Mouse (Mus musculus) MEL (cell line): ENCODE results near the gene Tha1. TPM values are rescaled to one million over a fixed set of nuclear protein-coding genes. Genes with fewer than 3 reads are reported as not detected.
A peak's percentile ranks its signal among the peaks of the same experiment; 100 is the strongest.

Experiments used
- DNase-seq: peaks from one replicate; pipeline ENCODE4 v3.0.0; 2011; ENCODE audit warnings: low read depth, low spot score
- H3K27ac ChIP-seq: 2 replicates; pipeline ENCODE4 v1.5.1; 2012; ENCODE audit warnings: low read depth, mild to moderate bottlenecking, control low read depth, low read length, moderate library complexity; ENCODE audit not compliant: control insufficient read depth
- H3K27me3 ChIP-seq, 2 experiments: fragments of 150-350 bp in 1 of 2; sonication (generic) in 1 of 2; 2 replicates each; pipeline ENCODE4 v1.6.1; 2012; ENCODE audit warnings: low read length in 2 of 2, mild to moderate bottlenecking in 2 of 2, improper control_type of control experiment in 1 of 2, moderate library complexity in 1 of 2; ENCODE audit not compliant: insufficient read depth in 2 of 2, control insufficient read depth in 1 of 2
- H3K36me3 ChIP-seq, 2 experiments: 2 replicates each; pipeline ENCODE4 v1.6.1; 2012 to 2014; ENCODE audit warnings: low read length in 2 of 2, improper control_type of control experiment in 1 of 2, inconsistent platforms in 1 of 2, mild to moderate bottlenecking in 1 of 2; ENCODE audit not compliant: insufficient read depth in 2 of 2, control insufficient read depth in 1 of 2
- H3K4me1 ChIP-seq, 2 experiments: fragments of 150-350 bp in 1 of 2; sonication (generic) in 1 of 2; 2 replicates each; pipeline ENCODE4 v1.6.1; 2012; ENCODE audit warnings: low read length in 2 of 2, improper control_type of control experiment in 1 of 2, mild to moderate bottlenecking in 1 of 2; ENCODE audit not compliant: insufficient read depth in 2 of 2, control insufficient read depth in 1 of 2
- H3K4me3 ChIP-seq, 2 experiments: fragments of 150-350 bp in 1 of 2; sonication (generic) in 1 of 2; 2 replicates each; pipeline ENCODE4 v1.5.1; 2012; ENCODE audit warnings: low read depth in 2 of 2, low read length in 2 of 2, mild to moderate bottlenecking in 2 of 2, moderate library complexity in 2 of 2, control low read depth in 1 of 2, improper control_type of control experiment in 1 of 2; ENCODE audit not compliant: control insufficient read depth in 1 of 2, insufficient read depth in 1 of 2
- H3K79me2 ChIP-seq: 2 replicates; pipeline ENCODE4 v1.6.1; 2012; ENCODE audit warnings: mild to moderate bottlenecking, low read length, moderate library complexity; ENCODE audit not compliant: control insufficient read depth, poor library complexity, insufficient read depth
- H3K9ac ChIP-seq: 2 replicates; pipeline ENCODE4 v1.6.1; 2012; ENCODE audit warnings: low read depth, mild to moderate bottlenecking, control low read depth, low read length, moderate library complexity; ENCODE audit not compliant: control insufficient read depth, poor library complexity, severe bottlenecking
- H3K9me3 ChIP-seq: fragments of 150-350 bp; sonication (generic); replicated peaks from 2 replicates; pipeline ENCODE4 v1.6.1; 2012; ENCODE audit warnings: mild to moderate bottlenecking, low read length, improper control_type of control experiment, moderate library complexity; ENCODE audit not compliant: insufficient read depth
- BHLHE40 ChIP-seq: IDR thresholded peaks from 2 replicates; pipeline ENCODE4 v1.6.1; 2012; ENCODE audit warnings: low read depth, mild to moderate bottlenecking, inconsistent platforms, low read length, improper control_type of control experiment, borderline replicate concordance
- CHD1 ChIP-seq: IDR thresholded peaks from 2 replicates; pipeline ENCODE4 v1.6.1; 2012; ENCODE audit warnings: low read depth, mild to moderate bottlenecking, inconsistent platforms, low read length, improper control_type of control experiment
- CHD2 ChIP-seq: IDR thresholded peaks from 2 replicates; pipeline ENCODE4 v1.6.1; 2011; ENCODE audit warnings: low read length, improper control_type of control experiment
- CTCF ChIP-seq, 3 experiments: IDR thresholded peaks in 2 of 3; conservative IDR thresholded peaks in 1 of 3; 2 replicates each; pipeline ENCODE4 v1.5.1; 2011 to 2012; ENCODE audit warnings: low read length in 3 of 3, low read depth in 2 of 3, mild to moderate bottlenecking in 2 of 3, improper control_type of control experiment in 1 of 3, inconsistent platforms in 1 of 3, mixed read lengths in 1 of 3, moderate library complexity in 1 of 3; ENCODE audit not compliant: control insufficient read depth in 1 of 3, insufficient read depth in 1 of 3, poor library complexity in 1 of 3, severe bottlenecking in 1 of 3
- ELF1 ChIP-seq: IDR thresholded peaks from 2 replicates; pipeline ENCODE4 v1.6.1; 2014; ENCODE audit warnings: low read depth, mild to moderate bottlenecking, inconsistent platforms, low read length, improper control_type of control experiment, moderate library complexity
- EP300 ChIP-seq, 2 experiments: IDR thresholded peaks; 2 replicates each; pipeline ENCODE4 v1.6.1; 2011; ENCODE audit warnings: improper control_type of control experiment in 2 of 2, low read length in 2 of 2, low read depth in 1 of 2, mild to moderate bottlenecking in 1 of 2
- JUND ChIP-seq: IDR thresholded peaks from 2 replicates; pipeline ENCODE4 v1.6.1; 2011; ENCODE audit warnings: low read depth, mild to moderate bottlenecking, improper control_type of control experiment, low read length
- KAT2A ChIP-seq: conservative IDR thresholded peaks from 2 replicates; pipeline ENCODE4 v1.6.1; 2012; ENCODE audit warnings: low read depth, low read length, improper control_type of control experiment, inconsistent platforms
- MAZ ChIP-seq: IDR thresholded peaks from 2 replicates; pipeline ENCODE4 v1.6.1; 2012; ENCODE audit warnings: low read depth, mild to moderate bottlenecking, inconsistent platforms, low read length, improper control_type of control experiment
- MEF2A ChIP-seq: IDR thresholded peaks from 2 replicates; pipeline ENCODE4 v1.6.1; 2014; ENCODE audit warnings: low read depth, mild to moderate bottlenecking, inconsistent platforms, low read length, improper control_type of control experiment; ENCODE audit not compliant: poor library complexity, insufficient replicate concordance, severe bottlenecking; ENCODE audit errors: extremely low read depth
- MXI1 ChIP-seq: IDR thresholded peaks from 2 replicates; pipeline ENCODE4 v1.6.1; 2011; ENCODE audit warnings: mild to moderate bottlenecking, low read depth, low read length, improper control_type of control experiment
- MYB ChIP-seq: IDR thresholded peaks from 2 replicates; pipeline ENCODE4 v1.6.1; 2011; ENCODE audit warnings: mild to moderate bottlenecking, low read depth, low read length, improper control_type of control experiment
- MYC ChIP-seq: IDR thresholded peaks from 2 replicates; pipeline ENCODE4 v1.6.1; 2011; ENCODE audit warnings: low read depth, mild to moderate bottlenecking, low read length, improper control_type of control experiment, moderate library complexity
- NELFE ChIP-seq: IDR thresholded peaks from 2 replicates; pipeline ENCODE4 v1.6.1; 2011; ENCODE audit warnings: low read depth, low read length, improper control_type of control experiment
- NRF1 ChIP-seq: IDR thresholded peaks from 2 replicates; pipeline ENCODE4 v1.6.1; 2014; ENCODE audit warnings: low read depth, mild to moderate bottlenecking, inconsistent platforms, low read length, improper control_type of control experiment, moderate library complexity; ENCODE audit not compliant: poor library complexity, insufficient read depth, severe bottlenecking
- POLR2A ChIP-seq, 2 experiments: IDR thresholded peaks; 2 replicates each; pipeline ENCODE4 v1.6.1; 2011 to 2012; ENCODE audit warnings: low read length in 2 of 2, mild to moderate bottlenecking in 2 of 2, control low read depth in 1 of 2, improper control_type of control experiment in 1 of 2, low read depth in 1 of 2, moderate library complexity in 1 of 2; ENCODE audit not compliant: control insufficient read depth in 1 of 2, insufficient read depth in 1 of 2, poor library complexity in 1 of 2
- POLR2AphosphoS2 ChIP-seq: IDR thresholded peaks from 2 replicates; pipeline ENCODE4 v1.6.1; 2011; ENCODE audit warnings: low read length, improper control_type of control experiment
- POLR2AphosphoS5 ChIP-seq: IDR thresholded peaks from 2 replicates; pipeline ENCODE4 v1.6.1; 2012; ENCODE audit warnings: low read depth, borderline replicate concordance, mild to moderate bottlenecking, inconsistent platforms, low read length, moderate library complexity, mixed read lengths
- SMC3 ChIP-seq: IDR thresholded peaks from 2 replicates; pipeline ENCODE4 v1.6.1; 2011; ENCODE audit warnings: low read depth, low read length, improper control_type of control experiment
- TAL1 ChIP-seq: IDR thresholded peaks from 2 replicates; pipeline ENCODE4 v1.6.1; 2012; ENCODE audit warnings: mild to moderate bottlenecking, inconsistent platforms, low read length, moderate library complexity, mixed read lengths
- TBP ChIP-seq: IDR thresholded peaks from 2 replicates; pipeline ENCODE4 v1.8.0; 2011; ENCODE audit warnings: low read depth, low read length, improper control_type of control experiment
- ZMIZ1 ChIP-seq: IDR thresholded peaks from 2 replicates; pipeline ENCODE4 v1.6.1; 2012; ENCODE audit warnings: low read depth, mild to moderate bottlenecking, inconsistent platforms, low read length, improper control_type of control experiment, moderate library complexity
- polyA plus RNA-seq, 2 experiments: library from polyadenylated mRNA; stranded (reverse) in 1 of 2; unstranded in 1 of 2; fragments of >175 nt in 1 of 2; fragments of >200 nt in 1 of 2; gene quantifications; 2 replicates each; pipeline versions ENCODE4 v1.2.1 to v1.2.4; 2012; ENCODE audit warnings: low replicate concordance in 2 of 2, low read depth in 1 of 2; ENCODE audit not compliant: insufficient read length in 2 of 2, insufficient read depth in 1 of 2, missing spikeins in 1 of 2
- total RNA-seq: library from RNA; depleted of rRNA; stranded (reverse); fragments of 300-350 nt; gene quantifications from 2 replicates; pipeline ENCODE4 v1.2.3, GENCODE M21; 2012

The Tha1 gene
- total and polyA plus RNA-seq, 3 experiments = 0.12 TPM; not detected in 2

DNA sequence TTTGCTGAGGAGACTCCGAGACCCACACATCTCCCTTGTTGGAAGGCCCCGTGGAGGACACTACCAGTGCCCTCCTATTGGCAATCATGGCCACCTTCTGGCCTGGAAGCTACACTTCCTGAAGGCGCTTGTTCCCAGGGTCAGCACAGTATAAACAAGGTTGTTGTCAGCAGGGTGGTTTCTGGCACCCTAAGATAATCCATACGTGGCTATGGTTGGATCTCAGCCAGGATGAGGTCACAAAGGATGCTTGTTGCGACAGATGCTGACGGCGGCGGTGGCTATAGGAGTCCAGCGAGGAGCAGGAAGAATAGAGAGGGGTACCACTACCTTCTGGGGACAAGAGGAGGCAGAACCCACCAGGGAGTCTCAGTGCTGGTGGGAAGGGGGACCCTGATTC lies 42.9 kb downstream of the Tha1 start (continued):
- peak; percentile 78 to 82 for TF ChIP-seq EP300 (IDR thresholded peaks at IDR 0.05; ENCODE audit: low read depth in 1 of 2, low read length in 2 of 2)
- TF ChIP-seq CTCF (IDR thresholded peaks at IDR 0.05 in 2 of 3, conservative IDR thresholded peaks at IDR 0.05 in 1 of 3; ENCODE audit: control insufficient read depth in 1 of 3, insufficient read depth in 1 of 3, low read depth in 2 of 3, low read length in 3 of 3, poor library complexity in 1 of 3, severe bottlenecking in 1 of 3) = no peak
- no peak for TF ChIP-seq TBP
- TF ChIP-seq CHD2 = no peak
- TF ChIP-seq CHD1 = no peak
- TF ChIP-seq MXI1 = peak; percentile 41; the same call in 1 of the 2 replicates
- peak; percentile 33; the same call in 1 of the 2 replicates for TF ChIP-seq ELF1
- TF ChIP-seq JUND = no peak
- 0 out of 2 replicates have a peak, but pooled peaks have one; percentile 32 for TF ChIP-seq POLR2AphosphoS2
- no peak for TF ChIP-seq SMC3

DNA sequence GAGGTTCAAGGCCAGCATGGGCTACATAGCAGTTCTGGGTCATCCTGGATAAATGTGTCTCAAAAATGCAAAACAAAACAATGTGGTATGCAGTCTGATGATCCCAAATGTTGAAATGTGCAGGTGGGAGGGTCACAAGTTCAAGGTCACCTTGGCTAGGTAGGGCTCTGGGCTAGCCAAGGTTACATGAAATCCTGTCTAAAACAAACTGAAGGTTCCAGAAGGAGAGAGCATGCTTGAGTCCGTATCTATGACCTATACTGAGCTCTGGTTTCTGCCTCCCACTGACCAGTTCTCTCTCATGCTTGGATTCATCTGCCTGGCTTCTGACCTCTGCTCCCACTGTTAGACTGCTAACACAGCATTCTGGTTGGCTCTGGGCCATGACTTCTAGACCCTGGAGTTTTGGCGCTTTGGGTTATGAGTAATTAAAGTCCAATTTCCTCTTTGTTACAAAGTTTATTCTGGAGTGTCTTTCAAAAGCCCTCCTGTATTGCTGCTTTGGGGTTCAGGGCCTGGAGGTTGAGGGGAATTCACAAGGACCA lies 43.5 kb downstream of the Tha1 start:
- TF ChIP-seq MAZ (no peak), CTCF (IDR thresholded peaks at IDR 0.05 in 2 of 3, conservative IDR thresholded peaks at IDR 0.05 in 1 of 3; ENCODE audit: control insufficient read depth in 1 of 3, insufficient read depth in 1 of 3, low read depth in 2 of 3, low read length in 3 of 3, poor library complexity in 1 of 3, severe bottlenecking in 1 of 3) (no peak), NRF1 (no peak), POLR2AphosphoS5 (no peak), CHD2 (no peak), ZMIZ1 (no peak), BHLHE40 (no peak), NELFE (no peak), POLR2A (IDR thresholded peaks at IDR 0.05; ENCODE audit: control insufficient read depth in 1 of 2, insufficient read depth in 1 of 2, low read depth in 1 of 2, low read length in 2 of 2, poor library complexity in 1 of 2) (no peak), MYC (no peak; the same call in 1 of the 2 replicates), TAL1 (no peak), MXI1 (no peak), MEF2A (no peak), TBP (no peak), KAT2A (no peak), MYB (no peak), SMC3 (no peak), ELF1 (no peak)
- TF ChIP-seq, all 39 proteins: peak for 0
- H3K4me3 ChIP-seq = no peak overlapping the region
- H3K36me3 ChIP-seq = peaks cover 0 to 34% of the 10 kb centered on the region in 2 experiments; a peak in 2 of 4 replicates
- no peak overlapping the region for H3K9ac ChIP-seq
- peak overlapping the region; percentile 52 for H3K27ac ChIP-seq
- H3K9me3 ChIP-seq = no peaks in the 10 kb centered on the region
- H3K79me2 ChIP-seq = peaks cover 9% of the 10 kb centered on the region
- DNase-seq = peak; percentile 56
- no peaks in the 10 kb centered on the region for H3K27me3 ChIP-seq
- peaks cover 19 to 59% of the 10 kb centered on the region in 2 experiments for H3K4me1 ChIP-seq
